Mouse (Mus musculus) forebrain, postnatal 0 days (tissue): ENCODE data around the gene Kank1. TPM values are rescaled to one million over a fixed set of nuclear protein-coding genes. Genes with fewer than 3 reads are reported as not detected.
A peak's percentile ranks its signal among the peaks of the same experiment; 100 is the strongest.

ENCODE experiments used
- ATAC-seq: fragments of 200-750 bp; cut with Nextera tagmentation; 2 replicates; pipeline ENCODE4 v1.8.0; 2017; ENCODE audit warnings: mild to moderate bottlenecking, moderate library complexity
- DNase-seq: peaks from one replicate; pipeline ENCODE4 v3.0.0-alpha.2; 2015
- H3K27ac ChIP-seq: fragments of 300-500 bp; sonication (generic); 2 replicates; pipeline ENCODE4 v1.5.1; 2014; ENCODE audit warnings: low read depth, mild to moderate bottlenecking, antibody characterized with exemption, low read length, moderate library complexity, mixed read lengths
- H3K27me3 ChIP-seq: fragments of 300-500 bp; sonication (generic); 2 replicates; pipeline ENCODE4 v1.6.1; 2014; ENCODE audit warnings: mild to moderate bottlenecking, low read length, mixed read lengths; ENCODE audit not compliant: insufficient read depth
- H3K36me3 ChIP-seq: fragments of 300-500 bp; sonication (generic); 2 replicates; pipeline ENCODE4 v1.6.1; 2014; ENCODE audit warnings: mild to moderate bottlenecking, moderate library complexity; ENCODE audit not compliant: insufficient read depth
- H3K4me1 ChIP-seq: fragments of 300-500 bp; sonication (generic); 2 replicates; pipeline ENCODE4 v1.6.1; 2014; ENCODE audit warnings: antibody characterized with exemption; ENCODE audit not compliant: insufficient read depth
- H3K4me2 ChIP-seq: fragments of 300-500 bp; sonication (generic); 2 replicates; pipeline ENCODE4 v1.6.1; 2014; ENCODE audit warnings: low read depth, mild to moderate bottlenecking, moderate library complexity
- H3K4me3 ChIP-seq: fragments of 300-500 bp; sonication (generic); 2 replicates; pipeline ENCODE4 v1.5.1; 2014; ENCODE audit warnings: low read depth, low read length, mixed read lengths
- H3K9ac ChIP-seq: fragments of 300-500 bp; sonication (generic); 2 replicates; pipeline ENCODE4 v1.6.1; 2014; ENCODE audit warnings: mild to moderate bottlenecking
- H3K9me3 ChIP-seq: fragments of 300-500 bp; sonication (generic); 2 replicates; pipeline ENCODE4 v1.6.1; 2016; ENCODE audit warnings: low read length
- CTCF ChIP-seq: sonication (generic); IDR thresholded peaks from 2 replicates; pipeline ENCODE4 v1.5.1; 2016; ENCODE audit warnings: antibody characterized with exemption, control low read depth, low read depth
- WGBS: fragments of 180-500 bp; shearing (Covaris S2); extraction: QIAGEN DNeasy Blood & Tissue Kit; methylation state at CpG from one replicate; pipeline ENCODE4 v1.1.7; 2014; 5-methylcytosine and 5-hydroxymethylcytosine counted together
- polyA plus RNA-seq: library from polyadenylated mRNA; unstranded; fragments of >200 nt; fragmentation: Nextera tagmentation; extraction: Ambion mirVana; gene quantifications from 2 replicates; pipeline ENCODE4 v1.2.1, GENCODE M21; 2015
- total RNA-seq: library from RNA; depleted of rRNA; stranded (reverse); fragments of >200 nt; gene quantifications from 2 replicates; pipeline ENCODE4 v1.2.3, GENCODE M21; 2014

Gene Kank1
- total and polyA plus RNA-seq, 2 experiments from 2014 or later, result 3.9 to 10.8 TPM

DNA sequence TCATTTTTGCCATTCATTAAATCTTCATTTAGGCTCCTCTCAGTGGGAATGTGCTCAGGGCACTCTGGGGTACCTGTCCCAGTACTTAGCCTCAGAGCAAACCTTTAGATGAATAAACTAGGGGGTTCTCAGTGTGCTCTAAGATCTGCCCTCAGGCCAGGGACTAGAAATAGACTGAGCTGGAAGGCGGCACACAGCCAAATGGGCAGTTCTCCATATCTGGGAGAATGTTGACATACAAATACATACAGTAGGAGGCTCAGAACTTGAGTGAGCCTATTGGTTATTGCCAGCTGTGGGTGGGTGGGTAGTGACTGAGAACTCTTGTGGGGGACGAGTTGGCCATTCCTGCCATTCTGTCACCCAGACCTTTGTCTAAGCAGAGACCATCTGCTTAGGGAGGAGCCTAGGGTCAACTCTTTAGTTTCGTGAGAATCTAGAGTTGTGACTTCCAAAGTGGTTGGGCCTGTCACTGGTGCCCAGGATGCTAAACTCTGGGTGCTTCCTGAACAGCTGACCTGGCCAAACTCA lies 14.9 kb downstream of the Kank1 start:
- WGBS, result 85% methylated on average over 3 of the region's 3 CpGs
- H3K9me3 ChIP-seq, result no peaks in the 10 kb centered on the region
- no peak for ATAC-seq

DNA sequence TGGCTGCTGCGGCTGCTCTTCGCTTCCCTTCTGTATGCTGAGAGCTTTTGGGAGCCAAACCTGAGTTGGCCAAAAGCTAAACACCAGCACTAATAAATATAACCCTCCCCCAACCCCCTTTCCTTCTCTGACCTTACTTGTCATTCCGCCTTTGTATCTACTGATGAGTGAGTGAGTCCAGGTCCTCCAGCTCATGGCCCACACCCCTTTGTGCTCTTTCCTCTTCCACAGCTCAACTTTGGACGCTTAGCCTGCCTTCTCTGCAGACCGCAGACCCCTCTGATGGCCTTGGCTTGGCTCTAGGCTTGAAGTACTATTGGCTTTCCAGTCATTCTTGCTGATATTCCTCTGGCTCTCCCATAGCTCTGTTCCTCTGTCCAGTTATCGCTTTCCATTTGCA lies 16.4 kb downstream of the Kank1 start:
- Histone ChIP-seq H3K4me1 (no peaks in the 10 kb centered on the region), H3K27ac (no peak overlapping the region), H3K9me3 (no peaks in the 10 kb centered on the region), H3K9ac (no peak overlapping the region), H3K36me3 (no peaks in the 10 kb centered on the region), H3K4me3 (no peak overlapping the region), H3K4me2 (no peak overlapping the region), H3K27me3 (no peaks in the 10 kb centered on the region)
- DNase-seq (no peak), ATAC-seq (no peak)
- 98% methylated on average over 6 of the region's 6 CpGs for WGBS
- no peak for TF ChIP-seq CTCF

More for the DNA sequence above, 14.9 kb downstream of the Kank1 start:
- no peaks in the 10 kb centered on the region for H3K27me3 ChIP-seq
- no peak overlapping the region for H3K27ac ChIP-seq
- H3K36me3 ChIP-seq, result no peaks in the 10 kb centered on the region
- no peak overlapping the region for H3K4me3 ChIP-seq
- H3K4me1 ChIP-seq, result no peaks in the 10 kb centered on the region
- no peak for DNase-seq
- H3K9ac ChIP-seq, result no peak overlapping the region
- TF ChIP-seq CTCF, result no peak
- no peak overlapping the region for H3K4me2 ChIP-seq

- Histone ChIP-seq H3K9me3 (no peaks in the 10 kb centered on the region), H3K4me1 (no peaks in the 10 kb centered on the region), H3K9ac (no peak overlapping the region), H3K27me3 (no peaks in the 10 kb centered on the region), H3K4me2 (no peak overlapping the region), H3K36me3 (no peaks in the 10 kb centered on the region), H3K27ac (no peak overlapping the region), H3K4me3 (no peak overlapping the region)
- DNase-seq, result no peak
- no peak for TF ChIP-seq CTCF
- no peak for ATAC-seq
- WGBS, result 96% methylated on average over 3 of the region's 3 CpGs
Observed at GRCm38 (mm10) chr19:25253628-25254027, 16.9 kb downstream of the Kank1 start.

GRCm38 (mm10) chr19:25258321-25258720 lies 21.5 kb downstream of the Kank1 start:
- no peak for DNase-seq
- Histone ChIP-seq H3K4me2 (no peak overlapping the region), H3K4me1 (no peaks in the 10 kb centered on the region), H3K27ac (no peak overlapping the region), H3K9me3 (no peaks in the 10 kb centered on the region), H3K27me3 (no peaks in the 10 kb centered on the region), H3K9ac (no peak overlapping the region), H3K36me3 (no peaks in the 10 kb centered on the region), H3K4me3 (no peak overlapping the region)
- WGBS, result 84% methylated on average over 6 of the region's 6 CpGs
- ATAC-seq, result no peak
- no peak for TF ChIP-seq CTCF

- Histone ChIP-seq H3K9me3 (no peaks in the 10 kb centered on the region), H3K4me2 (no peak overlapping the region), H3K27me3 (0 out of 2 replicates have a peak, but pooled peaks cover 4% of the 10 kb centered on the region), H3K9ac (no peak overlapping the region), H3K27ac (no peak overlapping the region), H3K36me3 (no peaks in the 10 kb centered on the region), H3K4me3 (no peak overlapping the region), H3K4me1 (no peaks in the 10 kb centered on the region)
- WGBS, result 59% methylated on average over 9 of the region's 9 CpGs
- no peak for ATAC-seq
- no peak for TF ChIP-seq CTCF
- DNase-seq, result no peak
Observed at GRCm38 (mm10) chr19:25266181-25266580, 29.4 kb downstream of the Kank1 start.

- no peak overlapping the region for H3K9ac ChIP-seq
- no peaks in the 10 kb centered on the region for H3K36me3 ChIP-seq
- ATAC-seq (no peak), DNase-seq (no peak)
- 0 out of 2 replicates have a peak, but pooled peaks cover 4% of the 10 kb centered on the region for H3K27me3 ChIP-seq
- no peak overlapping the region for H3K4me3 ChIP-seq
- H3K9me3 ChIP-seq, result no peaks in the 10 kb centered on the region
- TF ChIP-seq CTCF, result no peak
- H3K4me2 ChIP-seq, result no peak overlapping the region
- H3K4me1 ChIP-seq, result no peaks in the 10 kb centered on the region
- H3K27ac ChIP-seq, result no peak overlapping the region
- WGBS, result 21% methylated on average over 6 of the region's 6 CpGs
Observed at GRCm38 (mm10) chr19:25267247-25267646, 30.5 kb downstream of the Kank1 start.

DNA sequence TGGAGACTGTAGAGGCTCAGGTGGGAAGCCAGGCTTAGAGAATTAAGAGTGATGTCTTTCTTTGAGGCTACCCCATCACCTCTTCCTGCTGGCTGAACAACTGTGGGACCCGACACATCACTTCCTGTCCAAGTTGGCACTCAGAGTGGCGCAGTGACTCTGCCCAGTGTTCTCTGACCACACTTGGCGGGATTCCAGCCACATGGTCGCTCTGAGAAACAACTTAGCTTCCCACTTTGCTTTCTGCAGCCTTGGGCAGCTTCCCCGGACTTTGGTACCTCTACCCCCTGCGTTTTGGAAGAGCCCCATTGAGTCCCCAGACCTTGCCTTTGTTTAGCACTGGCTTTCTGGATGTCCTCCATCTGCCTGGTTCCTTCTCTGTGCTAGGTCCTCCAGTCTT lies 31.8 kb downstream of the Kank1 start:
- H3K9ac ChIP-seq, result no peak overlapping the region
- H3K4me2 ChIP-seq, result no peak overlapping the region
- no peak overlapping the region for H3K4me3 ChIP-seq
- H3K27ac ChIP-seq, result no peak overlapping the region
- H3K36me3 ChIP-seq, result no peaks in the 10 kb centered on the region
- no peaks in the 10 kb centered on the region for H3K4me1 ChIP-seq
- TF ChIP-seq CTCF, result no peak
- 72% methylated on average over 6 of the region's 6 CpGs for WGBS
- 0 out of 2 replicates have a peak, but pooled peaks cover 4% of the 10 kb centered on the region for H3K27me3 ChIP-seq
- DNase-seq (peak; percentile 46), ATAC-seq (peak; percentile 25; the same call in 1 of the 2 replicates)
- no peaks in the 10 kb centered on the region for H3K9me3 ChIP-seq
